Mouse (Mus musculus): ENCODE measurements at regions not wholly inside any gene's neighbourhood (a gene's known extent, or its start where the extent isn't known, plus 50 kb on each side); places are given as distances from the start of the nearest gene placed in this dataset.
A peak's percentile ranks its signal among the peaks of the same experiment; 100 is the strongest.

DNA sequence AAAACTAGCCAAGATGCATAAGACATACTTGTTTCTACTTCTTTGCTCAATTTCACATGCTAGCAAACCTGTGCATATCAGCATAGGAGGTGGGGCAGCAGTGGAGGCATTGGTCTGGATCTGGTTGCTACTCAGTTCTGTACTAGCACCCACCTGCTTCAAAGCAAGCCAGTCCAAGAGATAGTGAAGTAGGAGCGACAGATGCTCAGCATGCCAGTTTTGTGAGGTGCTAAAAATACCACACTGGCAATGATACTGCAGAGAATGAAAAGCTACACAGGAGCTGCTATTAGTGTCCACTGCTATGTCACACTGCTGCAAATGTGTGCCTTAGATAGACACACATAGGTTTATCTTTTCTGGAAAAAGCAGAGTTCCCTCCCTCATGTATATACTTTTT is 203.5 kb upstream of the Tmeff2 start:
- no peak overlapping the region for H3K4me3 ChIP-seq (ENCODE audit: insufficient read depth, low read length)
- H3K27ac ChIP-seq (ENCODE audit: insufficient read depth, low read length) = no peak overlapping the region
- peaks cover 1% of the 10 kb centered on the region; the same call in 1 of the 2 replicates for H3K4me1 ChIP-seq (ENCODE audit: control insufficient read depth, insufficient read depth, low read length)
- TF ChIP-seq POLR2A (IDR thresholded peaks at IDR 0.05; ENCODE audit: extremely low read depth, insufficient read depth, low read length) = no peak
- TF ChIP-seq CTCF (IDR thresholded peaks at IDR 0.05; ENCODE audit: extremely low read depth, insufficient read depth, low read length) = no peak

DNA sequence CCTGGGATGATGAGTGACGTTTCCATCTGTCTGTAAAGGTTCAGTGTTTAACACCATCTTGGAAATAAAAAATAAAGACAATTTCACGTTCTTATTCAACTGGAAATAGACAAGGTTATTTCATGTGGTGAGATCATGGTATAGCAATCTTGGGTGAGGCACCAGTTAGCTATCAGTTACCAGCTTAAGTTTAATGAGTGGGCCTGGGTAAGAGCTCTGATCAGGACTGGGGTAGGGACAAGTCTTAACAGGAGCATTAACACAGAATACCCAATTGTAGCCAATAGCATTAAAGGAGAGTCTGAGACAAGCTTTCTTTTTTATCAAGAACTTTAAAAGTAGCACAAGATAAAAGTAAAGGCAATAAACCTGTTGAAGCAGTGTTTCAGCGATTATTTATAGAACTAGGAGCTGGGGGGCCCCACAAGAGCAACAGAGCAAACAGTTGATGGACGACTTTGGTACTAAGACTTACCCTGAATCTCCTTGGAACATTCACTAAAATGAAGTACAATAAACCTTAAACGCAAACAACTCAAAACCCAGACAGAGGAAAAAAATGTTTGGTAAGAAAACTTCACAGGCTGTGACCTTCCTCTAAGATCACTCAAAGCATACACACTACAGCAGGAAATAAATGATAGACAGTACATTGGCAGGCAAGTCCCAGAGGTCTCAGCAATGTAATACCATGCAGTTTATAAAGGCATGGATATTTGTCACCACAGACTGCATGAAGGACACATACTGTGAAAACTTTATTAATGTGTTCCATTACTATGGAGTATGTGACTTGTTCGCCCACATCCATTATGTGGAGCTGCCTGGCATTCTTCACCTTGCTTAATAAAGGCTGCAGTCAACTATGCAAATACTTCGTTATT is 202.9 kb upstream of the Tmeff2 start:
- Histone ChIP-seq H3K4me1 (ENCODE audit: control insufficient read depth, insufficient read depth, low read length) (peaks cover 1% of the 10 kb centered on the region; the same call in 1 of the 2 replicates), H3K27ac (ENCODE audit: insufficient read depth, low read length) (no peak overlapping the region), H3K4me3 (ENCODE audit: insufficient read depth, low read length) (no peak overlapping the region)
- TF ChIP-seq POLR2A (IDR thresholded peaks at IDR 0.05; ENCODE audit: extremely low read depth, insufficient read depth, low read length) = no peak
- no peak for TF ChIP-seq CTCF (IDR thresholded peaks at IDR 0.05; ENCODE audit: extremely low read depth, insufficient read depth, low read length)

DNA sequence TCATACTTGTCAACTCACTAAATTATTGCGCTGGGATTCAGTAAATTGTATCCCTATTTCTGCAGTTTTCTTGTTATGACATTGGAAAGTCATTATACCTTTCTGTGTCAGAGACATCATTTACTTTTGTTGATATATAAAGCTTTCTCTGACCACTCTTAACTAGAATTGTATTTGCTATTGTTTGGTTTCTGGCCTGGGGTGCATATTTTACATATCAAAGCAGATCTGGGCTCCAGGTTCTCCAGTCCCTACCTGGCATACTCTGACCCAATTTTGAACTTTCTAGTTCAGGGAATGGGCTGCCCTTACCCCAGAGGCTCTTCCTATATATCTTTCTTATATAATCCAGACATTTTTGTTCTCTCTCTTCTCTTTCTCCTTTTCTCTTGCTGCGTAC is 195.8 kb upstream of the Tmeff2 start:
- TF ChIP-seq CTCF (IDR thresholded peaks at IDR 0.05; ENCODE audit: extremely low read depth, insufficient read depth, low read length) (no peak), POLR2A (IDR thresholded peaks at IDR 0.05; ENCODE audit: extremely low read depth, insufficient read depth, low read length) (no peak)
- Histone ChIP-seq H3K4me3 (ENCODE audit: insufficient read depth, low read length) (no peak overlapping the region), H3K27ac (ENCODE audit: insufficient read depth, low read length) (no peak overlapping the region), H3K4me1 (ENCODE audit: control insufficient read depth, insufficient read depth, low read length) (no peaks in the 10 kb centered on the region)

DNA sequence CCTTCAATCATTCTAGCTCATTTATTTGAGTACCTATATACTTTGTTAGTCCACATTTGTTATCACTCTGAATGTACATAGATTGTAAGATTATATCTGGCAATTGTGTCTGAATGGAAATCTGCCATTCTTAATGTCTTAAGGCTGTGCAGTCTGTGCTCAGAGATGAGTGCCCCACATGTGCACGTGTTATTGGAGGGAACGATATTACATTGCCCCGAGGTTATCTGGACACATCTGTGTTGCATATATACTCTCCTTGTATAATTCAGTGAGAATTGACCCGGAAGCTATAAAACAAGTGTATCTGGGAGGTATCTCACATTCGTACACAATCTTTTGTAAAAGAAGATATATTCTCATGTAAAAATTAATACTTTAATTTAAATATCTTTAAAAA is 155.4 kb upstream of the Tmeff2 start:
- TF ChIP-seq CTCF (IDR thresholded peaks at IDR 0.05; ENCODE audit: extremely low read depth, insufficient read depth, low read length) (no peak), POLR2A (IDR thresholded peaks at IDR 0.05; ENCODE audit: extremely low read depth, insufficient read depth, low read length) (no peak)
- Histone ChIP-seq H3K4me3 (ENCODE audit: insufficient read depth, low read length) (no peak overlapping the region), H3K4me1 (ENCODE audit: control insufficient read depth, insufficient read depth, low read length) (no peaks in the 10 kb centered on the region), H3K27ac (ENCODE audit: insufficient read depth, low read length) (no peak overlapping the region)

DNA sequence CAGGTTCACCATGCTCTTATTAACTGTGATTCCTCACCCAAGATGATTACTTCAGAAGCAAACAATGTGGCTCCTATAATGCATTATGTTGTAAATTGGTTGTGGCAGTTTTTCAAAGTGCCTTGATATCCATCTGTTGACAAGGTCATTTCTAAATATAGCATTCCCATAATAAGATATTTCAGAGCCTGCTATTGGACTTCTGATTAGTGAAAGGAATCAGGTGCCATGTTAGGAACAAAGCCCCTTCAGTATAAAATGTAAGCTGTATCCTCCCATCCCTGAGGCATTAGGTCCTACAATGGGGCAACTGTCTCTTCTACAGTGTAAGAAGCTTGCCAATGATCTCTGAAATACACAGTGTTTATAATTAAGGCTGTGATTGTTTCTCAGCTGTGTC is 130.2 kb upstream of the Tmeff2 start:
- Histone ChIP-seq H3K4me1 (ENCODE audit: control insufficient read depth, insufficient read depth, low read length) (no peaks in the 10 kb centered on the region), H3K4me3 (ENCODE audit: insufficient read depth, low read length) (no peak overlapping the region), H3K27ac (ENCODE audit: insufficient read depth, low read length) (no peak overlapping the region)
- TF ChIP-seq POLR2A (IDR thresholded peaks at IDR 0.05; ENCODE audit: extremely low read depth, insufficient read depth, low read length) (no peak), CTCF (IDR thresholded peaks at IDR 0.05; ENCODE audit: extremely low read depth, insufficient read depth, low read length) (no peak)

DNA sequence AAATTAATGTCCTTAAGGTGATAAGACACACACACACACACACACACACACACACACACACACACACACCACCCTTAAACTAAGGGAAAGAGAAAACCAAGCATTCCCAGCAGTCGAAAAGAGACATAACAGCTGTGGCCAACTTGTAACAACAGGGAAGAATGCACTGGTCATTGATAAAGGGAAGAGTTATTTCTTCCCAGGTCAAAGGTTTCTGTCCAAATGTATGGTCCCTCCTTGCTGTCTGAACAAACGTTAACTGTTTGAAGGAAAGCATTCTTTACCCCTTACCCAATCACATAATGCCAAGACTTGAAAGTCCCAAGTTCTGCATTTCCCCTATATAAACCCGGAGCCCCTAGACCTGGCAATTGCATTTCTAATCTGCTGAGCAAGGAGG is 105.2 kb upstream of the Tmeff2 start:
- TF ChIP-seq CTCF (IDR thresholded peaks at IDR 0.05; ENCODE audit: extremely low read depth, insufficient read depth, low read length) = no peak
- TF ChIP-seq POLR2A (IDR thresholded peaks at IDR 0.05; ENCODE audit: extremely low read depth, insufficient read depth, low read length) = no peak
- no peaks in the 10 kb centered on the region for H3K4me1 ChIP-seq (ENCODE audit: control insufficient read depth, insufficient read depth, low read length)
- H3K27ac ChIP-seq (ENCODE audit: insufficient read depth, low read length) = no peak overlapping the region
- H3K4me3 ChIP-seq (ENCODE audit: insufficient read depth, low read length) = no peak overlapping the region

DNA sequence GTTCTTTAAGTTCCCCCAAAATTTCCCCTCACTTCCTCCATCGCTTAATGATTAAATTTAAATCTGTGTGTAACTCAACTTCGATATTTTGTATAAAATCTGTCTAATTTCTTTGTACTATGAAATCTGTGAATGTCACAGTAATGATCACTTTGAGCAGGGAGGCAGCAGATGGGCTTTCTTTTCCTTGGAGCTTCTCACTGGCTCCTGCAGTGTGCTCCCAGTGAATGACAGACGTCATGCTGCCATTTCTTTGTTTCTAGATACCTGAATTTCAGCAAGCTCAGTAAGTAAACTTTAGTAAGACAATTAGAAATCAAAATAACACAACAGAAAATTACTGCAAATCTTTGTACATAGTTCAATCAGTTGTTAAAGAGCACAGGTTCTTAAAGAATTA is 102.3 kb upstream of the Tmeff2 start:
- Histone ChIP-seq H3K27ac (ENCODE audit: insufficient read depth, low read length) (no peak overlapping the region), H3K4me1 (ENCODE audit: control insufficient read depth, insufficient read depth, low read length) (no peaks in the 10 kb centered on the region), H3K4me3 (ENCODE audit: insufficient read depth, low read length) (no peak overlapping the region)
- TF ChIP-seq CTCF (IDR thresholded peaks at IDR 0.05; ENCODE audit: extremely low read depth, insufficient read depth, low read length) (no peak), POLR2A (IDR thresholded peaks at IDR 0.05; ENCODE audit: extremely low read depth, insufficient read depth, low read length) (no peak)

DNA sequence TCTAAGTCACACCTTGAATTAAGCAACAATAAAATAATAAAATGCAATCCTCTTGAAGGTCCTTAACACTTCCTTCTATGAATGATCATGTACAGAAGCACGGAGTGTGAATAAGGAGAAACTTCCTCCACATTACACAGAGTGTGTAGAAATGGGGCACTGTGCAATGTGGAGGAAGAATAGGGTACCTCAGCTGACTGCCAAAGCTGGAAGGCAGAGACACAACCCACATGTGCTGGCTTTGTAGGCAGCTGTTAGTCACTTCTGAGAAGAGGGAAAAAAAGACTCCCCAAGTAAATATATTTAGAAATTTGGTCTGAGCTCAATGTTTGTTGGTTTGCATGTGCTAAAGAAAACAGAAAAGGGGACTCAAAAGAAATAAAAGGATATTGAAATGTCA is 94.1 kb upstream of the Tmeff2 start:
- TF ChIP-seq CTCF (IDR thresholded peaks at IDR 0.05; ENCODE audit: extremely low read depth, insufficient read depth, low read length) = no peak
- no peak for TF ChIP-seq POLR2A (IDR thresholded peaks at IDR 0.05; ENCODE audit: extremely low read depth, insufficient read depth, low read length)
- Histone ChIP-seq H3K4me3 (ENCODE audit: insufficient read depth, low read length) (no peak overlapping the region), H3K4me1 (ENCODE audit: control insufficient read depth, insufficient read depth, low read length) (no peaks in the 10 kb centered on the region), H3K27ac (ENCODE audit: insufficient read depth, low read length) (no peak overlapping the region)

DNA sequence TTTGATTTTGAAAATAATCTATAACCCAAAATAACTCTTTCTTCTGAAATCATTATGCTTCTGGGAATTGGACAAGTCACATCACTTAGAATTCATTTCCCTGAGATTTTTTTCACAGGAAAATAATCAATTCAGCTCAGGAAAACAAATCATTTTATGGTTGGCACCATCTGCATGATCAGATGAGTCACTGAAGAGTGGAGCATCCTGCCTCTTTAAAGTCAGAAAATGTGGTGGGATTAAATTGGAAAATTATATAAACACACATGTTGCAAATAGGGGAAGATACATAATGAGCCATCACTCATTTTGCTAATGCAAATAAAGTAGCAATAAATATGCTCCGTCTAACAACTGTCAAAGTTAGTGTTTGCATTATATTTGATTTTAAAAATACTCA is 93.6 kb upstream of the Tmeff2 start:
- H3K27ac ChIP-seq (ENCODE audit: insufficient read depth, low read length) = no peak overlapping the region
- no peak overlapping the region for H3K4me3 ChIP-seq (ENCODE audit: insufficient read depth, low read length)
- TF ChIP-seq POLR2A (IDR thresholded peaks at IDR 0.05; ENCODE audit: extremely low read depth, insufficient read depth, low read length) (no peak), CTCF (IDR thresholded peaks at IDR 0.05; ENCODE audit: extremely low read depth, insufficient read depth, low read length) (no peak)
- no peaks in the 10 kb centered on the region for H3K4me1 ChIP-seq (ENCODE audit: control insufficient read depth, insufficient read depth, low read length)

DNA sequence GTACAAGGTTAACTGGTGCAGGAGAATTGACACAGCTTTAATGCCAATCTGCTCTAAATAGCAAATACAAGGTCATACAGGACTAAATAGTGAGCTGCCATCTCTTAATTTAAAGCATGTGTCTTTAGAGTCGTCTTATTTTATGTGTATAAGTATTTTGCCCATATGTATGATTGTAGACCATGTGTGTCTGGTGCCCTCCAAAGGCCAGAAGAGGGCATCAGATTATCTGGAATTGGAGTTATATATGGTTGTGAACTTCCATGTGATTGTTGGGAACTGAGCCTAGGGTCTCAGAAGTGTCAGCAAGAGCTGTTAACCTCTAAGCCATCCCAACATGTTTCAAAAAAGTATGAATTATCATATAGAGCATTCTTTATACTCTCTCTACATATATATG is 68.8 kb upstream of the Tmeff2 start:
- TF ChIP-seq POLR2A (IDR thresholded peaks at IDR 0.05; ENCODE audit: extremely low read depth, insufficient read depth, low read length) (no peak), CTCF (IDR thresholded peaks at IDR 0.05; ENCODE audit: extremely low read depth, insufficient read depth, low read length) (peak; percentile 5; the same call in 1 of the 2 replicates)
- no peak overlapping the region for H3K27ac ChIP-seq (ENCODE audit: insufficient read depth, low read length)
- H3K4me1 ChIP-seq (ENCODE audit: control insufficient read depth, insufficient read depth, low read length) = no peaks in the 10 kb centered on the region
- H3K4me3 ChIP-seq (ENCODE audit: insufficient read depth, low read length) = no peak overlapping the region
